Mouse (Mus musculus): Measurements from ENCODE around the gene Gm10439.
"Not testable (repeated sequence)": the region's sequence is repeated elsewhere in the genome, so short reads cannot be mapped to it uniquely, and the experiment has no call there.

- TF ChIP-seq EP300, CTCF (IDR thresholded peaks at IDR 0.05; ENCODE audit: low read depth): not testable (repeated sequence)
Measured at GRCm38 (mm10) chrX:149594270-149594669, at the start of gene Gm10439.
